Mouse (Mus musculus) v-Abl transformed pro-B cells (cell line): ENCODE measurements around the gene Htra1.

Experiments
- in situ Hi-C, 2 experiments: fragments of 400-800 bp; cut with MboI; formaldehyde crosslinking; loops; one replicate each; pipeline ENCODE4 v1.15.1; 2025; ENCODE audit not compliant: unreplicated experiment in 2 of 2

Gene Htra1

DNA sequence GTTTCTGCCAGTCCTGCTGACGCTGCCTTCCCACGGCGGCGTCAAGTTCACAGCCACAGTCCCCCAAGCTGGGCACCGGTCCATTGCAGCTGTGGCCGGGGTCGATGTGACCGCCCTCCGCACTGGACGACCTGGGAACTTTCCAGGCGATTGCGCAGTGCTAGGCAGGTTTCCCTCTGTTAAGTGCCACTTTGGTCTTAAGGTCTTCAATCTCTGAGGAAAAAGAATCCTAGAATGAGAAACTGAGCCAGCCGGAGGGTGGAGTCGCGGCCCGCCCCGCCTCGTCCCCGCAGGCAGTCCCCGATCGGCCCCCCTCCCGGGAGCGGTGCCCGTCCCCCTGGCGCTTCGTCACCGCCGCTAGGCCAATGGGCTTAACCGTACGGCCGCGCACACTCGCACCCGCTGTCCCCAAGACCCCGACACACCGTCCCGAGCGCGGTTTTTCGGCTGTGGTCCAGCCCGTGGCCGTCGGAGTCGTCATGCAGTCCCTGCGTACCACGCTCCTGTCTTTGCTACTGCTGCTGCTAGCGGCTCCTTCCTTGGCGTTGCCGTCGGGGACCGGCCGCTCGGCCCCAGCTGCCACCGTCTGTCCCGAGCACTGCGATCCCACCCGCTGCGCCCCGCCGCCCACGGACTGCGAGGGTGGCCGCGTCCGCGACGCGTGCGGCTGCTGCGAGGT, at the start of gene Htra1:
Gene Htra1, plus strand, starts transcription at position 319 of the 679 bp plus-strand sequence.
- in situ Hi-C loops, result no loop called here

DNA sequence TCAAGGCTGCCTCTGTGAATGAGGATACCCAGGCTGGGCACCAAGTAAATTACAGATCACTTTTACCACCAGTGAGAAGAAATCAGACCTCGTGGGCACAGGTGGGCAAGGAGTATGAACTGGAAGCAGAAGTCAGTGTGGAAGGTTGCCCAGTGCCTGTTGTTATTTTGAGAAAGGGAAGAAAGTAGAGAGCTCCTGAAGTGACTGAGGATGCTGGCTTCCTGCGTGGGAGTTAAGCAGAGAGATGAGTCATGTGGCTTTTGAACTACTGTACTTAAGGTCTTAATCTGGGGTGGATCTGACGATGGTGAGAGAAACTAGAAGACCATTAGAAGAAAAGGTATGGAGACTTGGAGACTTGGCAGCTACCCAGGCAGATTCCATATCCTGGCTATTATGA, 49.7 kb upstream of the Htra1 start:
- in situ Hi-C loops, result no loop called here

DNA sequence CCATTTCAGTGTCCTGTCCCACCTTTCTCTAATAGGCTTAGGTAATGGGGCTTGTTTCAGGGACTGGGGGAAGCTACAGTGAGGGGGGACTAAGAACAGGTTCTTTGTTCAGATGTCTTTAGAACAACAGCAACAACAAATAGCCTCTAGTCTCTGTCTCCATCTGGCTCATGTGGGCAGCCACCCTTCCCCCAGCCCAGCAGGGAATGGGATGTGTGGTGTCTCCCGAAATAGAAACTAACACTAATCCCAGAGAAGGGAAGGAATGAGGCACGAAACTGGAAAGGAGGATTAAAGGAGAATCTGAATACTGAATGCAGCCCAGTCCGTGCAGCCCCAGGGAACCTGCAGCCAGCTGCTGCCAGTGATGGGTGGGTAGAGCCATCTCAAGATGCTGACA, 48.0 kb upstream of the Htra1 start:
- in situ Hi-C loops, result no loop called here

DNA sequence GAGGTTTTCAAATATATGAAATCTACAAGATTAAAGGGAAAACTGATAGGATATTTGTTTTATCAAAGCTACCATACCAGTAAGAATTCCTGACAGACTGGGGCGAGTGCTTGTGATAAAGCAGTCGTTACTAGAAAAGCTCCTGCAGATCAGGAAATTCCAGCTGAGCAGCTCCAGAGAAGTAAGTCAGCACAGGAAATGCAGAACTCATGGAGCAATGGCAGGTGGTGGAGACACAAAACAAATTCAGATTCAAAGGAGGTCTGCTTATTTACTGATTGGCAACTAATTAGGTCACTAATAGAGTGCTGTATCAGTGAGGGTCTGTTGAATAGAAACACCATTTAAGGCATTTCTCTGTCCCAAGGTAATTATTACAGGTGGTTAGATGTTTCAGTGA, 45.0 kb upstream of the Htra1 start:
- in situ Hi-C loops, result no loop called here

DNA sequence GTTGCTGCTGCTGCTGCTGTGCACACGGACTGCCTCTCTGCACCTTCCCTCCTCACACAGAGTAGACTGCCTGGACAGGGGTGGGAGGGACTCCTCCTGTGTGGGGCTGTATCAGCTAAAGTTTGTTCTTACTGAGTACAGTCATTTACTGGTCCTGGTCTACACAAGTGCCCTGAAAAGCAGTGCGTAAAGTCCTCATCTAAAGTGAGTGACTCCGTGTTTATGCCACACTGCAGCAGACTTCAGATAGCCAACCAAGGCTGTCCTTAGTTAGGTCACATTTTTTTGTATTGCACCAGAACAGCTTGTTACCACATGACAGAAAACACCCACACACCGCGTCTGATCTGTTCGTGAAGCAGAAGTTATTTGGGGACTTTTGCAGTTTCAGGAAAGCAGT, 42.9 kb upstream of the Htra1 start:
- in situ Hi-C loops, result no loop called here

DNA sequence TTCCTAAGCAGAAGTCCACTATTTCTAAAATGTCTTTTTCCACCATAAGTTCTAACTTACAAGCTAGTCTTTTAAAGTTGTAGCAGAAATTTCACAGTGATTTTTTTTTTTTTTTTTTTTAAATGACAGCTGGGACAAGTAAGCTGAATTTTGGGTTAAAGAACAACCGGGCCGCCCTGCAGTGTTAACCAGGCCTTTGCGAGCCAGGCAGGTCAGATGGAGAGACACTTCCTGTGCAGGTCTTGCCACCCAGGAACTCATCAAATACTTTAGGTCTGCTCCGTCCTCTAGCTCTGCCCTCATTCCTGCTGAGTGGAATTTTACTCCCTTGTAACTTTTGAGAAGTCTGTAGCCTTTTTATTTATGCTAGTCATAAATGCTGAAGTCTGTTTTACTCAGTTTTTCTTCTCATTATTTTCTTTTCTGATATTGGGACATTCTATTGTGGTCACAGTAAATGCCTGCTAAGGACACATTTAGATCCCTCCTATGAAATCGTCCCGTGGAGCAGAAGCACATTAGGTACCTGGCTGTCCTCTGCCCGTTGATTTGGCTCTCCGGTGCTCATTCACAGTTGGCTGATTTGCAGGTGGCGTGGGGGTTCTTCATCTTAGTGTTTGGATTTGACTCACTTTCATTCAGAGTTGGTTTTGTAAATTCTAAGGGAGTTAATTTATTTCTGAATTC, 40.8 kb upstream of the Htra1 start:
- in situ Hi-C loops, result no loop called here

DNA sequence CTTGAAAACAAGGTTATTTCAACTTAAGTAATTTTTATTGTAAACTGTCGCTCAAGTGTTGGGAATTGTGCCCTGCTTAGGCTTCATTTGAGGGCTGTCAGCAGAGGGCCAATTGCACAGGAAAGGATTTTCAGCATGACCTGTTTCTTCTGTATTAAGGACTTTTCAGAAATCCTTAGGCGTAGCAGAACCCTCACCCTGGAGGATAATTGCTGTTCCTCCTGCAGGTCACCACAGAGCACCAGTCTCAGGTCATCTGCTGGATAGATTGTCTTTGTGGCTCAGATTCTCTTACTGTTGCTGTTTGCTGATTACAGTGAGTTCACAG, 40.3 kb upstream of the Htra1 start:
- in situ Hi-C loops, result no loop called here

DNA sequence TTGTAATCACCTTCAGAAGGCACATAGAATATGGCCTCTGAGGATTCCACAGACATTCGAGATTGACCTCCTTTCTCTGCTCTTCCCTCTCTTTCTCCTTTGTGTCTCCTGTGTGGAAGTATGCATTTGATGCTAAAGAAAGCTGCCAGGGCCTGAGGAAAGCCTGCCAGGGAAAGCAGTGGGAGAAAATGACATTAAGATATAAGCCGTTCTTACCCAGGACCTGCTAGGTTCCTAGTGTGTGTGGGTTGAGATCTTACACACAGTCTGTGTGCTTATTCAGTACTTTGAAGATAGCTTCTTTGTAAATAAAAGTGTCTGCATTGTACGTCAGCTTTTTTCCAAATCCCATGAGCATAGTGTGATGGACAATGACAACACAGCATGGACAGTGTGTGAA, 39.8 kb upstream of the Htra1 start:
- in situ Hi-C loops, result no loop called here

DNA sequence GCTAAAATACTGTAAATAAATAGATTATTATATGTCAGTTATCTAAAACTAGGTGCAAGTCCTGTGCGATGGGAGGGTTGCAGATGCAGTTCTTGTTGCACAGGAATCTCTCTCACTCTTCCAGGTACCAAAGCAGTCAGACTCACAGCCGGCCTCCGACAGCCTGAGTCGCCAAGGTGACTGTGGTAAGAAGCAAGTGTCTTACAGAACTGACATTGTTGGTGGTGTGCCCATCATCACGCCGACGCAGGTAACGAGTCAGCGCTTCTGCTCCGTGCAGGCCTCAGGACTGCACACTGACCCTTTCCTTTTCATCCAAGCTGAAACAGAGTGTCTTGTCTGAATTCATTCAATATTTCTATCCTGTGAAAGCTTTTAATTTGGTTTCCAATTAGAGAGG, 38.7 kb upstream of the Htra1 start:
- in situ Hi-C loops, result no loop called here

DNA sequence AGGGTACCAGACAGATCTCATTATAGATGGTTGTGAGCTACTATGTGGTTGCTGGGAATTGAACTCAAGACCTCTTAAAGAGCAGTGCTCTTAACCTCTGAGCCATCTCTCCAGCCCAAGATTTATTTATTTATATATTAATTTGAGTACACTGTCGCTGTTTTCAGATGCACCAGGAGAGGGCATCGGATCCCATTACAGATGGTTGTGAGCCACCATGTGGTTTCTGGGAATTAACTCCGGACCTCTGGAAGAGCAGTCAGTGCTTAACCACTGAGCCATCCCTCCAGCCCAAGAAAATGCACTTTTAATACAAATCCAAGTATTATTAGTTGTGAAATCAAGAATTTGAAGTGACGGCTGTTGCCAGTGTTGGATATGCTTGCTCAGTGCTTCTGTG, 37.5 kb upstream of the Htra1 start:
- in situ Hi-C loops, result no loop called here

DNA sequence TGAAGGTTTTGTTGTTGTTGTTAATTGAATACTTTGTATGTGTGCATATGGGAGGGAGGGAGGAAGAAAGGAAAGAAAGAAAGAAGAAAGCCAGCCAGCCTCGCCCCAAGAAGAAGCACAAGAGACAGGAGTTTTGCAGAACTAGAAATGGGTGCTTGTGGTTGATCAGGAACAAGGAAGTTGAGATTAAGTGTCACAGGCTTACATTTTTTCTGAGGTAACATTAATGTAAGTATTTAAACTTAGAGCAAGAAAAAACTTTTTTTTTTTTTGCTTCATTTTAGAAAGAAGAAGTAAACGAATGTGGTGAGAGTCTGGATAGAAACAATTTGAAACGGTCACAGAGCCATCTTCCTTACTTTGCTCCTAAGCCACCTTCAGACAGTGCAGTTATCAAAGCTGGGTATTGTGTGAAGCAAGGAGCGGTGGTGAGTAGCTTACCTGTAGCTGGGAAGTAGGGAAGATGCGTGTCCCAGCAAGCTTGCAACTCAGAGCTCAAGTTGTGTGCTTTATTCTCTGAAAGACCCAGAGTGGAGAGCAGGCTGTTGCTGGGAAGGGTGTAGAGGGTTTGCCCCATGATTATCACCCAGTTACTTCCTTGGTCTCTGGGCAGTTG, 35.6 kb upstream of the Htra1 start:
- in situ Hi-C loops, result loop anchor here in 1 of 2 experiments (25.0 kb wide), 1 partner anchor 1238 kb away; no protein-coding TSS in a partner anchor

DNA sequence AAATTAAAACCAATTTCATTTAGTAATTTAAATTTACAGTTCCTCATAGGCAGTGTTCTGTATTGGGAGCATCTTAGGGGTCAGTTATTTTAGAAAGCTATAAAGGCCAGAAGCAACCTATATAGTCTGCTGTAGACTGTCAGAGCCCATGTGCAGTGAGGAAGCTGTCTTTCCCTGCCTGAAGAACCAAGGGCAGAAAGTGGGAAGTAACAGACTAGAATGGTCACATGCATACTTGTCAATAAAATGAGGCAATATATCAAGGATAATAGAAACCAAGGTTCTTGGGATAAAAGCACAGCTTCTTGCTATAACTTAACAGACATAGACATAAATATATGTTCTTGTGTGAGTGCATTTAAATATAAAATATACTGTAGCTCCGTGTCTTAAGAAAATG, 33.0 kb upstream of the Htra1 start:
- in situ Hi-C loops, result loop anchor here in 1 of 2 experiments (25.0 kb wide), 1 partner anchor 1241 kb away; no protein-coding TSS in a partner anchor

DNA sequence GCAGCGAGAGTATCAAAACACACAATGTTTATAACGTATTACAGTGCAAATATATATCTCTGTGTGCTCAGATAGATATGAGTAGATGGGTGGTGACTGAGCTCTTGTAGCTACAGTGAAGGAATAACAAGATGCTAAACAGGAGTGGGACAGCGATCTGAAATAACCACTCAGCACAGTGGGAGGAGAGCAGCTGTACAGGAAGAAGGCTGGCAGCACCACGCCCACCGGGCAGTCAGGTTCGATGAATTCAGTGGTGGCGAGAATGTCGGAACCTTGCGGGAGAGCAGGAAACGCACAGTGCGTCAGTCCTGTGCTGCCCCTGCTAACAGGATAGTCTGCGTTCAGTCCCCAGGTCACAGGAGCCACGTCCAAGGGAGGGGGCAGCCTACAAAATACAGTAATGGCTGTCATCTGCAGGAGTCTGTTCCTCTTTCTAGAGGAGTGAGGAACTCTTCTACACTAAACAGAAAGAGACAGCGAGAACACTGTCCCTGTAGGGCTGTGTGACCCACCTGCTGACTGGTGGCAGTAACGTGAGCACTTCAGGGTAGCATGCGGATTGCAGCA, 32.3 kb upstream of the Htra1 start:
- in situ Hi-C loops, result loop anchor here in 1 of 2 experiments (25.0 kb wide), 1 partner anchor 1241 kb away; no protein-coding TSS in a partner anchor

DNA sequence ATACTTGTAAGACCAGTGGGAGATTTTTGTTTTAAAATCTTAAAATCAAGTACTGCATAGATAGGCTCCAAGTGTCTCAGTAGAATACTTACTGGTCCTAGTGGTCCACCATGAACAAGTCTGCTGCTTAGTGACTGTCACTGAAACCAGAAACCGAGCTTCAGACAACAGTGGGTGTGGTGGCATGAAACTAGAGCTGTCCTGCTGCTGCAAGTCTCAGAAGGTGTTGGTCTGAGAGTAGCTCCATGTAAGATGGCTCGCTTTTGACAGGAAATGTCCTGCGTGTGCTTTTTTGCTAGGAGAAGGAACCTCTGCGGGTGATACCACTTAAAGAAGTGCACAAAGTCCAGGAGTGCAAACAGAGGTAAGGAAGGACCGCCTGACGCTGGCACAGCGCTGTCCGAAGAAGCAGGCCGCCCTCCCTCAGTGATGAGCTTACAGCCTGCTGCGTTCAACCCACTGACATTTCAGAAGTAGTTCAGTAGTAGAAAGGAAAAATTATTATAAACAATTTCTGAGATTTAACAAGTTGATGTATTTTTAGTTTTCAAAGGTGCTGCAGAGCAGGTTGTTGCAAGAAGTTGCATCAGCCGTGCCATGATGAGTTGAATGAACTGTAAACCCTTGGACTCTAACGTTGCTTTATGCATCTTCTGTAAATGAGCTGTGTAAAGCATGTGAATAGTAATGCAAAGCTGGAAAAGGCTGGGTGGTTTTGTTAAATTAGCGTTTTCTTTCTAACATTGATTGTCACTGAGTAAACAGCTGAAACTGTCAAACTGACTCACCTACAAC, 31.1 kb upstream of the Htra1 start:
- in situ Hi-C loops, result loop anchor here in 1 of 2 experiments (25.0 kb wide), 1 partner anchor 1242 kb away; no protein-coding TSS in a partner anchor

DNA sequence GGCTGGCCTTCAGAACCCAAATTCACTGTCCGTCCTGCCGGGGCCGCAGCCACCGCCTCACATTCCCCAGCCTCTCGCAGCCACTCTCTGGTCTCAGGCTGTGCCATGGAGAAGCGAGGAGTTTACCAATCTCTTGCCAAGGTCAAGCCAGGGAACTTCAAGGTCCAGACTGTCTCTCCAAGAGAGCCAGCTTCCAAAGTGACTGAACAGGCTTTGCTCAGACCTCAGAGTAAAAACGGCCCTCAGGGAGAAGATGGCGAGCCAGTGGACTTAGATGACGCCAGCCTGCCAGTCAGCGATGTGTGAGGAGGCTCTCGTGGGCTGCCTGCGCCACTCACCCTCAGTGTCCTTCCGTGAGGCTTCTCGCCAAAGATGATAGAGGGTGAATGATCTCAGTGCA, 25.1 kb upstream of the Htra1 start:
- in situ Hi-C loops, result loop anchor here in 1 of 2 experiments (5.0 to 25.0 kb wide), 2 partner anchors 149 to 1249 kb away; no protein-coding TSS in a partner anchor

DNA sequence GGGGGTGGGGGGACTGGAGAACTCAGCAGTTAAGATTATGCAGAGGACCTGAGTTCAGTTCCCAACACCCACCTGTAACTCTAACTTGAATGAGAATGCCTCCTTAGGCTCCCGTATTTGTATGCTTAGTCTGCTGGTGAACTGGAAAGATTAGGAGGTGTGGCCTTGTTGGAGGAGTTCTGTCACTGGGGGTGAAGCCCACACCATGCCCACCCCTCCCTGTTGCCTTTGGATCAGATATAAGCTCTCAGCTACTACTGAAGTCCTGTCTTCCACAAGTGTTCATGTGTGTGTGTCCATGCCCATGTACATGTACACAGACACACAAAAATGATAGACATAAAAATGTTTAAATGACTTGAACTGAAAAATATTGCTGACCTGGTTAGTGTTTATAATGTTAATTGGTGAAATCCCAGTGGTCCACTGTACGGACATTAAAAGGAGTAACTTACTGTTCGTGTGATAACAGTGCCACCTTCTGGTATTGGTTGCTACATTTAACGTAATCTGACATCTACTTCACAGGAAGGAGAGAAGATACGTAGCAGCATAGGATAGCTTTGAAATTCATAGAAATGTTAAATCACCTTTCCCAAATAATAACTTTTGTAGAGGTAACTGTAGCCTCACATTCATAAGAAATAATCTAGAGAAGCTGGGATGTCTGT, 21.1 kb upstream of the Htra1 start:
- in situ Hi-C loops, result loop anchor here (5.0 to 25.0 kb wide), 3 partner anchors 143 to 1253 kb away; partner anchors contain the start of gene Btbd16 (in 1 of the 2)

DNA sequence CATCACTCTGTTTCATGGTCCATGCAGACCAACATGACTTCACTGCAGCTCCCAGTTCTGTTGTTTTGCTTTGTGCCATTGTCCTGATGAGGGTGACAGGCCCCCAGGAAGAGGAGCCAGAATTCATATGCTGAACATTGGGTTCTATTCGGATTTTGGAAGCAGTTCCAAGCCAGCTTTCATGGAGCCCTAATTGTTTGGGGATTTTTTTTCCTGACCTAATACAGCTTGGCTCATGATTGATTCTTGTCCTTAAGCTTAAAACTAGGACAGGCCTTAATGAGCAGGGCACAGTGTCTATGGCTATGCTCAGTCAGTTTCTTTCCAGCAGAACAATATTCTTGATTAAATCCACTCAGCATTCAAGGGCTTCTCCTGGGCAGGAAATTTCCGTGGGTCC, 17.7 kb upstream of the Htra1 start:
- in situ Hi-C loops, result loop anchor here (5.0 to 25.0 kb wide), 2 partner anchors 146 to 1256 kb away; partner anchors contain the start of gene Btbd16 (in 1 of the 2)

DNA sequence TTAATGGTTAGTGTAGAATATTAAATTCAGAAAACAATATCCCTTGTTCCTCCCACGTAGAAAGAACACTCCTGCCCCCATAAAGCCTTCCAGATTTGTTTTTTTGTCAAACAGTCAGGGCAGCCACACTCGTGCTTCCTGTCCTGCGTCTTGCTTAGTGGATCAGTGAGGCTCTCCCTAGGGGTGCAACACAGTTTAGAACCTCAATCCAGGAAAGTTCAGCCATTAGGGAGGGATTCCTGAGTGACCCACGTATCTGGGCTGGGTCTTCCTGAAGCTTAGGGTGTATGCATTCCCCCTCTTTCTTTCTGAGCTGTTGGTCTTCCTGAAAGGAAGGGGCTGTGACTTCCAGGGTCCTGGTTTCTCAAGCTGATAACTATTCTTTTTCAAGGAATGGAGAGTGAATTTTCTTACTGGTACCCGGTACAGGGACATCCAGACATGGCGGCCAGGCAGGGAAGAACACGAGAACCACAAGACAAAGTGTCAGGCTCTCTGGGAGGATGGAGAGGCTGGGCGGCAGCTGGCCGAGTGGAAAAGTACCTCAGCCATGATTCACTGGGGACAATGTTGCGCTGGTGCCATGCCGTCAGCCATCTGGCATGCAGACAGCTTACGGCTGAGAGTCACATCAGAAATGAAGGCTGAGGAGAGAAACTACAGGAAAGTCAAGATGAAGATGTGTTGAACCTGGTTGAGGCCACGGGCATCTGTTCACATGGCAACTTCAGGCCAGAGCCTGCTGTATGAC, 12.8 kb upstream of the Htra1 start:
- in situ Hi-C loops, result loop anchor here in 1 of 2 experiments (25.0 kb wide), 1 partner anchor 1261 kb away; no protein-coding TSS in a partner anchor

DNA sequence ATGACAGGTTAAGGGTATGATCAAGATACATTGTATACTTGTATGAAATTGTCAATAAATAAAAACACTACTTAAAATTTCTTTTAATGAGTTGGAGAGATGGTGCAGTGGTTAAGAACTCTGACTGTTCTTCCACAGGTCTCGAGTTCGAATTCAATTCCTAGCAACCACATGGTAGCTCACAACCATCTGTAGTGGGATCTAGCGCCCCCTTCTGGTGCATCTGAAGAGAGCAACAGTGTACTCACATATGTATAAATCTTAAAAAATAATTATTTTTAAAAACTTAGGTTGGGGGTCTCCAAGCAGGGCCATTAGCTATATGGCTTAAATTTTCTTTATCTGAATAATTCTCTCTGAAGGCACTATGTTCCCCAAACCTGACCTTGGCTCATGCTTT, 5.5 kb upstream of the Htra1 start:
- in situ Hi-C loops, result no loop called here
